Mouse (Mus musculus) forebrain, embryonic 15.5 days (tissue): ENCODE data around the gene Gramd1b. TPM values are rescaled to one million over a fixed set of nuclear protein-coding genes. Genes with fewer than 3 reads are reported as not detected.
A peak's percentile ranks its signal among the peaks of the same experiment; 100 is the strongest.

Experiments
- ATAC-seq: fragments of 200-750 bp; cut with Nextera tagmentation; replicated peaks from 2 replicates; pipeline ENCODE4 v1.8.0; 2017; ENCODE audit warnings: mild to moderate bottlenecking, moderate TSS enrichment, moderate library complexity
- H3K27ac ChIP-seq: fragments of 300-500 bp; sonication (generic); replicated peaks from 2 replicates; pipeline ENCODE4 v1.5.1; 2015; ENCODE audit warnings: mild to moderate bottlenecking, inconsistent platforms
- H3K27me3 ChIP-seq: fragments of 300-500 bp; sonication (generic); 2 replicates; pipeline ENCODE4 v1.6.1; 2015; ENCODE audit warnings: inconsistent platforms
- H3K36me3 ChIP-seq: fragments of 300-500 bp; sonication (generic); 2 replicates; pipeline ENCODE4 v1.6.1; 2015; ENCODE audit warnings: mild to moderate bottlenecking, inconsistent platforms
- H3K4me1 ChIP-seq: fragments of 300-500 bp; sonication (generic); 2 replicates; pipeline ENCODE4 v1.6.1; 2015; ENCODE audit warnings: inconsistent platforms
- H3K4me2 ChIP-seq: fragments of 300-500 bp; sonication (generic); replicated peaks from 2 replicates; pipeline ENCODE4 v1.6.1; 2015; ENCODE audit warnings: mild to moderate bottlenecking, inconsistent platforms
- H3K4me3 ChIP-seq: fragments of 300-500 bp; sonication (generic); 2 replicates; pipeline ENCODE4 v1.5.1; 2015; ENCODE audit warnings: mild to moderate bottlenecking, inconsistent platforms
- H3K9ac ChIP-seq: fragments of 300-500 bp; sonication (generic); replicated peaks from 2 replicates; pipeline ENCODE4 v1.6.1; 2015; ENCODE audit warnings: mild to moderate bottlenecking, inconsistent platforms
- H3K9me3 ChIP-seq: fragments of 300-500 bp; sonication (generic); 2 replicates; pipeline ENCODE4 v1.6.1; 2016; ENCODE audit warnings: inconsistent platforms
- WGBS: fragments of 180-500 bp; shearing (Covaris S2); methylation state at CpG from one replicate; pipeline ENCODE4 v1.1.7; 2015; ENCODE audit warnings: mixed read lengths; 5-methylcytosine and 5-hydroxymethylcytosine counted together
- polyA plus RNA-seq: library from polyadenylated mRNA; unstranded; fragments of >200 nt; fragmentation: Nextera tagmentation; extraction: Ambion mirVana; gene quantifications from 2 replicates; pipeline ENCODE4 v1.2.1, GENCODE M21; 2015

Gramd1b gene
- polyA plus RNA-seq, 1 experiment from 2014 or later: 18.2 TPM

DNA sequence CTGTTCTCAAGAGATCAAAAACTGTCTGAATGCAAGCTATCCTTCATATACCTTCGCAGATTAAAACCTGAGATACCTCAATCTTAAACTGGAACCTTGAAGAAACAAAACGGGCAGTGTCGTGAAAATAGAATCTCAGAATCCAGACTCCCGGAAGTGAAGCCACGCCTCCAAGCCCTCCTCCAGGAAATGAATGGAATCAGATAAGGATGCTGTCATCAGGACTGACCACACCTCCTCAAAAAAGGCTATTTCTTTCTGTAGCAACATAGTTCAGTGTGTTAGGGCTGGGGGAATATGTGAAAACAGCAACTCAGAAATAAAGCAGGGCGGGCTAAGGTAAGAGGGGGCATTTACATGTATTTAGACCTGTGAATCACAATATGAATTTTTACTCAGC is 142.0 kb downstream of the Gramd1b start:
- 89% methylated on average over 6 of the region's 6 CpGs for WGBS

DNA sequence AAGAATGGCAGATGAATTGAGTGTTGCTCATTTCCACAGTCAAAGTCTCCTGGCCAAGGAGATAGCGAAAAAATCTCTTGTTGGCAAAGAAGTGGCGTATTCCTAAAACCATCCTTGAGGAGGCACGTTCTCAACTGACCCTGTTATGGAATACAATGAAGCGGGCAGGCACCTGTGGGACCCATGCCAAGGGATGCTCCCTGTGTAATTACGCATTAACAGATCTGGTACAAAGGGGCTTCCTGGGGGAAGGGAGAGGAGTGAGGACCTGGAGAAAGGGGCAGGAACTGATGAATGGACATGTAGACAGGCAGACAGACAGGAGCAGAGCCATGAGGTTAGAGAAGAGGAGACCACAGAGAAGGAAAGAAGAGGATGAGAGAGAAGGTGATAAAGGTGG is 146.4 kb downstream of the Gramd1b start:
- H3K9me3 ChIP-seq: no peaks in the 10 kb centered on the region
- 88% methylated on average over 5 of the region's 5 CpGs for WGBS
- ATAC-seq: no peak
- H3K4me2 ChIP-seq: no peak overlapping the region
- no peaks in the 10 kb centered on the region for H3K27me3 ChIP-seq
- no peak overlapping the region for H3K9ac ChIP-seq
- H3K36me3 ChIP-seq: no peaks in the 10 kb centered on the region
- no peak overlapping the region for H3K4me3 ChIP-seq
- H3K27ac ChIP-seq: no peak overlapping the region
- H3K4me1 ChIP-seq: peaks cover 15% of the 10 kb centered on the region

More for the DNA sequence above, 142.0 kb downstream of the Gramd1b start:
- Histone ChIP-seq H3K27ac (no peak overlapping the region), H3K27me3 (no peaks in the 10 kb centered on the region), H3K4me1 (peaks cover 19% of the 10 kb centered on the region), H3K36me3 (no peaks in the 10 kb centered on the region), H3K4me3 (no peak overlapping the region), H3K9ac (no peak overlapping the region), H3K9me3 (no peaks in the 10 kb centered on the region), H3K4me2 (no peak overlapping the region)
- no peak for ATAC-seq

DNA sequence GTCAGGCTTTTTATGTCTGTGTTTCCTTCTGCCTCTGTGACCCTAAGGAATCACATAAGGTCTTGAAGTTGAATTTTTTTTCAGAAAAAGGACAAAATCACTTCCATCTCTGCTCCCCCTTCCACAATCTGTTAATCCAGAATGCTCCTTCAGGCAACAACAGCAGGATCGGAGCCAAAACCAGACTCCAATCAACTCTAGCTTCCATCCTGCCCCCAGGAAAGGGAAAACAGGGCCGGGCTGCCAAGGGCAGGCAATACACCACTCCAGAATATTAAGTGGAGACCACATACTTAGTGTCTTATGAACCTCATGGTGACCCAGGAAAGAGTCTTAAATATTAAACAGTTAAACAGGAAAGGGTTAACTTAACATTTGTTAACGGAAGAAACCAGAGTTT is 148.7 kb downstream of the Gramd1b start:
- Histone ChIP-seq H3K4me1 (peaks cover 15% of the 10 kb centered on the region), H3K27me3 (no peaks in the 10 kb centered on the region), H3K9ac (no peak overlapping the region), H3K36me3 (no peaks in the 10 kb centered on the region), H3K9me3 (no peaks in the 10 kb centered on the region), H3K4me2 (peak overlapping the region; percentile 16; the same call in 1 of the 2 replicates), H3K27ac (peak overlapping the region; percentile 67), H3K4me3 (no peak overlapping the region)
- WGBS: 62% methylated on average over 3 of the region's 3 CpGs
- 0 out of 2 replicates have a peak, but pooled peaks have one; percentile 27 for ATAC-seq

DNA sequence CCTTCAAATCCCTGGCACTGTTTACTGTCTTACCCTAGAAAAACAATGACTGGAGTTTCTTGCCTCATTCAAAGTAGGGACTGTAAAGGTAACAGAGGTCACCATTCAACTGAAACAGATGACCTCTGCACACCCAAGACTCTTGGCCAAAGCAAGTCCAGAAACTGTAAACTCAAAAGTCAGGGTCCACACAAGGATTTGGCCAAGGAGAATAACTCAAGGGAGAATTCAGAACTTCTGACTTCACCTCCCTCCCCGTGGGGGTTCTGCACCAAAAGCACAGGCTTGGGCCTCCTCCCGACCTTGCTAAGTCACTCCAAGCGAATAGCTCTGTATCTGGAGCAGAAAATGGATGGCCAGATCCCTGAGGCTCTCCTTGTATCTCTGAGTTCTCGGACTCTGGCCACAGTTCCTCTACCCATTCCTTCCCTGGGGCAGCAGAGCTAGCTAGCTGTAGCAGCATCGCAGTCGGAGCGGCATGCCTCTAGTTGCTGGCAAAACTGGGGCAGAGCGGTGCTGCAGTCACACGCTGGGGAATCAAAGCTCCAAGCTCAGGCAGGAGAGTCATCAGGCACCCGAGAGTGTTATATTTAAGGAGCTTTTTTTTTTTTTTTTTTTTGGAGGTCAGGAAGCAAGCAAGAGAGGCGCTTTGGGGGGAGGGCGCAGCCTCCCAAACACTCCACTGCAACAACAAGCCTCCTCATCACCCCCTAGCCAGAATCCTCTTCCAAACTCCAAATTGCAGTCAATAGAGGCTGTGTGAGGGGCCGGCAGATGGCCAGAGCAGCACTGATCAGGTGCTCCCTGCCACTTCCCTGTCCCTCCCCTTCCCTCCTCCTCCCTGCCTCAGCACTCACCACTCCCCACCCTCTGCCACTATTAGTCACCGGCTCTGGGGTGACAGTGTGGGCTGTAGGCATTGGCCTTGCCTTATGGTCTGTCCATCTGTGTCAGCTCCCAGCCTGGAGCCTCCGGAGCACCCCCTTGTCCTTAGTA is 149.5 kb downstream of the Gramd1b start:
- ATAC-seq: peak; percentile 89
- WGBS: 18% methylated on average over 15 of the region's 15 CpGs
- Histone ChIP-seq H3K4me2 (peak overlapping the region; percentile 16), H3K9ac (0 out of 2 replicates have a peak overlapping the region, but pooled peaks have one; percentile 13), H3K4me1 (peaks cover 16% of the 10 kb centered on the region), H3K27ac (peak overlapping the region; percentile 67), H3K36me3 (no peaks in the 10 kb centered on the region), H3K4me3 (no peak overlapping the region), H3K27me3 (no peaks in the 10 kb centered on the region), H3K9me3 (no peaks in the 10 kb centered on the region)

DNA sequence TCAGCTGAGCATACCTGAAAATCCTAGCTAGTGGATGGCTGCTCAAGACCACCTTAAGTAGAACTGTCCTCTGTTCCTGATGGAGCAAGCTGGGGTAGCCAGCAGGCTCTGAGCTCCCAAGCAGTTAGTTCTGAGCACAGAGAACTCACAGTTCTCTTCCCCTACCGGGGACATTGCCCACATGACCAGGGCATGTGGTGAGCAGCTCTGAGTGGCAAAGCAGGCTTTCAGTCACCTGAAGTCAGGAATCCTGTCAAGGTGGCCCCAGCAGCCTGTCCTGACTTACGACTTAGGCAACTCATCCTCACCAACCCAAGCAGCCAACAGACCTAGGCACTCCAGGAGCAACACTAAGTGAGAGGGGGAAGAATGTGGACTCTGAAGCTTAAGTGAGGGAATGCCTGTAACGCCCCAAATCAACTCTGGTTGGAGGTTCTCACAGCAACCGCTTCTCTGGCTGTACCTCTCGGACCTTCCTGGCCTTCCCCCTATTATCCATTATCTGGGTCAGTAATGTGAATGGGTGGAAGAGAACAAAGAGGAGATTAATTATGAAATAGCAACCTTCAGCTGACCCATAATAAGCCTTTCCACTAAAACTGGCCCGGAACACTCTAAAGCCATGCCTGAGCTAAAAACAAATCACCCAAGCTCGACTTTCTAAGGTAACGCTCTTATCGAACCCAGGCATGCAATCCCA is 154.3 kb downstream of the Gramd1b start:
- Histone ChIP-seq H3K4me2 (peak overlapping the region; percentile 56), H3K36me3 (no peaks in the 10 kb centered on the region), H3K9ac (no peak overlapping the region), H3K9me3 (no peaks in the 10 kb centered on the region), H3K4me3 (no peak overlapping the region; the same call in 1 of the 2 replicates), H3K27ac (no peak overlapping the region), H3K27me3 (no peaks in the 10 kb centered on the region), H3K4me1 (peaks cover 32% of the 10 kb centered on the region)
- peak; percentile 36; the same call in 1 of the 2 replicates for ATAC-seq
- WGBS: 51% methylated on average over 9 of the region's 9 CpGs

DNA sequence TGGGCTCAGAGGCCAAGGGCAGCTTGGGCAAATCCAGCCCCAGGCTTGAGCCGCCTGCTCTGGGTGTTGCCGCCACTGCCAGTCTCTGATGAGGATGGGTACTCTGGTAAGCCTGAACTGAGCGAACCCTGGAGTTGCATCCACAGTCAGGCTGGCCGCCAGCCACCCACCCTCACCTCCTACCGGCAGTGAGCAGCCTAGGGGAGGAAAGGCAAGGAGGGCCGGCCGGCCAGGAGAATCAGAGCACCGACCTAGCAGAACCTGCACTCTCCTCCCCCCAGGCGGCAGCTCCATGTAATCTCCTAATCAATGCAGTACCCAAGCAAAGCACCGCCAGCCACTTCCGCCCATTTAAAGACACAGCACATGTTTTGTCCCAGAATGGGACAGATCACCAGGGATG is 155.0 kb downstream of the Gramd1b start:
- Histone ChIP-seq H3K9ac (peak overlapping the region; percentile 58), H3K4me3 (peak overlapping the region; percentile 41), H3K9me3 (no peaks in the 10 kb centered on the region), H3K27ac (0 out of 2 replicates have a peak overlapping the region, but pooled peaks have one; percentile 34), H3K27me3 (no peaks in the 10 kb centered on the region), H3K36me3 (no peaks in the 10 kb centered on the region), H3K4me2 (peak overlapping the region; percentile 56), H3K4me1 (peaks cover 27% of the 10 kb centered on the region)
- 5% methylated on average over 11 of the region's 11 CpGs for WGBS
- peak; percentile 85 for ATAC-seq

- ATAC-seq: no peak
Measured at GRCm38 (mm10) chr9:40375518-40375917, 155.7 kb downstream of the Gramd1b start.

GRCm38 (mm10) chr9:40374992-40375391 is 156.2 kb downstream of the Gramd1b start:
- peak overlapping the region; percentile 56; the same call in 1 of the 2 replicates for H3K4me2 ChIP-seq
- H3K27ac ChIP-seq: no peak overlapping the region
- 27% methylated on average over 4 of the region's 5 CpGs for WGBS
- H3K4me1 ChIP-seq: peaks cover 27% of the 10 kb centered on the region
- ATAC-seq: no peak
- H3K36me3 ChIP-seq: no peaks in the 10 kb centered on the region
- H3K4me3 ChIP-seq: no peak overlapping the region
- no peaks in the 10 kb centered on the region for H3K27me3 ChIP-seq
- no peak overlapping the region for H3K9ac ChIP-seq
- H3K9me3 ChIP-seq: no peaks in the 10 kb centered on the region

More at GRCm38 (mm10) chr9:40375518-40375917, 155.7 kb downstream of the Gramd1b start:
- Histone ChIP-seq H3K36me3 (no peaks in the 10 kb centered on the region), H3K27ac (no peak overlapping the region), H3K9me3 (no peaks in the 10 kb centered on the region), H3K4me2 (peak overlapping the region; percentile 56), H3K9ac (peak overlapping the region; percentile 58), H3K4me3 (peak overlapping the region; percentile 41), H3K4me1 (peaks cover 27% of the 10 kb centered on the region), H3K27me3 (no peaks in the 10 kb centered on the region)
- WGBS: 47% methylated on average over 6 of the region's 6 CpGs

DNA sequence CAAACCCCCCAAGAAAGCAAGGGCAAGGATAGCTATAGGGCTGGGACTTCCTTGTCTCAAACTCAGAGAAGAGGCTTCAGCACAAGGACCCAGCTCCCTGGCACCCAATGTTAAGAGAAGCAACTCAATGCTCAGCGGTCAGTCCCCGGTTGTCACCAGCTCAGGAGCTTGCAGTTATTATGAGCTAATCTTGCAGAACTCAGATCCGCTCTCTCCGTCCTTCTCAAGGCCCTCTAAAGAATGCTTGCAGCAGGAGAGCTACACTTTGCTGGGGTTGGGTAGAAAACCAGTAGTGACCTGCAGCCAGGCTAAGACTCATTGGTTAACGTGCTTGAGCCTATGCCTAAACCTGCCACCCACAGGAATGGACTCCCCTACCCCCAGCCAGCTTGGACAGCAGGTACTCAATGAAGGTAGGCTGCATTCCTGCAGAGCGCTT is 156.6 kb downstream of the Gramd1b start:
- ATAC-seq: no peak
- WGBS: 57% methylated on average over 6 of the region's 6 CpGs
- Histone ChIP-seq H3K27ac (0 out of 2 replicates have a peak overlapping the region, but pooled peaks have one; percentile 5), H3K4me3 (no peak overlapping the region), H3K4me1 (peaks cover 27% of the 10 kb centered on the region), H3K27me3 (no peaks in the 10 kb centered on the region), H3K36me3 (no peaks in the 10 kb centered on the region), H3K4me2 (no peak overlapping the region), H3K9me3 (no peaks in the 10 kb centered on the region), H3K9ac (no peak overlapping the region)

- 69% methylated on average over 11 of the region's 11 CpGs for WGBS
- H3K27me3 ChIP-seq: no peaks in the 10 kb centered on the region
- H3K4me1 ChIP-seq: peaks cover 27% of the 10 kb centered on the region
- H3K4me3 ChIP-seq: no peak overlapping the region
- no peaks in the 10 kb centered on the region for H3K9me3 ChIP-seq
- ATAC-seq: no peak
- H3K27ac ChIP-seq: 0 out of 2 replicates have a peak overlapping the region, but pooled peaks have one; percentile 5
- H3K9ac ChIP-seq: no peak overlapping the region
- no peaks in the 10 kb centered on the region for H3K36me3 ChIP-seq
- no peak overlapping the region for H3K4me2 ChIP-seq
Measured at GRCm38 (mm10) chr9:40374052-40374451, 157.1 kb downstream of the Gramd1b start.

DNA sequence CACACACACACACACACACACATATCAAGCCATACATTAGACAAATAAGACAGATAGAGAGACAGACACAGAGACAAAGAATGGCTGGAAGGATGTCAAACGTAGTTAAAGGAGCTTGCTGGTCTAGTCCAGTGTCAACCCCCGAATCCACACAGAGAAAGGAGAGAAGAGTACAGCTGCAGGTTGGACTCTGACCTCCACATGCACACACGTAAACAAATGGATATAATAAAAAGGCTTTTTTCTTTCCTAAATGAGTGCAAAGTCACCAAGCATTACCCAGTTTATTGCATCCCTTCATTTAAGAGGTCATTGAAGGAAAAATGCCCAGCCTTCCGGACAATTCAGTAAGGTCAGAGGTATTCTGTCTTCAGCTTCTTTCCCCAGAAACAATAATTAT is 161.0 kb downstream of the Gramd1b start:
- H3K27me3 ChIP-seq: no peaks in the 10 kb centered on the region
- no peaks in the 10 kb centered on the region for H3K9me3 ChIP-seq
- no peak overlapping the region for H3K27ac ChIP-seq
- no peak for ATAC-seq
- no peak overlapping the region for H3K4me2 ChIP-seq
- 70% methylated on average over 4 of the region's 4 CpGs for WGBS
- no peak overlapping the region for H3K4me3 ChIP-seq
- H3K36me3 ChIP-seq: no peaks in the 10 kb centered on the region
- no peak overlapping the region for H3K9ac ChIP-seq
- peaks cover 10% of the 10 kb centered on the region for H3K4me1 ChIP-seq

DNA sequence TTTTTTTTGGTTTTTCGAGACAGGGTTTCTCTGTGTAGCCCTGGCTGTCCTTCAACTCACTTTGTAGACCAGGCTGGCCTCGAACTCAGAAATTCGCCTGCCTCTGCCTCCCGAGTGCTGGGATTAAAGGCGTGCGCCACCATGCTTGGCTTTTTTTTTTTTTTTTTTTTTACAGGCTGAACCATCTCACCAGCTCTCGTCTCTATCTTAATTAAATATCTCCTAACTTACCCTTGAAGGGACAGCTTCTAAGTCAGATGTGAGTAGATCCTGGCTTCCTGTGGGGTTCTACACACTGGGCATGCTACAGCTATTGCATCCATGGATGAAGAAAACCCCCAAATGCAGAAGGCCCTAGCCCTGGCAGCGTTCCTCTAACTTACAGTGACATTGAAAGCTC is 164.4 kb downstream of the Gramd1b start:
- WGBS: 96% methylated on average over 7 of the region's 8 CpGs
- no peaks in the 10 kb centered on the region for H3K27me3 ChIP-seq

More for the DNA sequence above, 164.4 kb downstream of the Gramd1b start:
- Histone ChIP-seq H3K4me1 (0 out of 2 replicates have a peak, but pooled peaks cover 3% of the 10 kb centered on the region), H3K9me3 (no peaks in the 10 kb centered on the region), H3K27ac (no peak overlapping the region), H3K4me3 (no peak overlapping the region), H3K9ac (no peak overlapping the region), H3K4me2 (no peak overlapping the region), H3K36me3 (no peaks in the 10 kb centered on the region)
- ATAC-seq: no peak
